Mouse (Mus musculus) right cerebral cortex, postnatal 4 days (tissue): Measurements from ENCODE around the gene 2010111I01Rik.

ENCODE experiments used
- DNase-seq: peaks from one replicate; pipeline ENCODE4 v3.0.0-alpha.2; 2022

2010111I01Rik gene

GRCm38 (mm10) chr13:63360111-63360885 lies 395.6 kb downstream of the 2010111I01Rik start:
- no peak for DNase-seq

DNA sequence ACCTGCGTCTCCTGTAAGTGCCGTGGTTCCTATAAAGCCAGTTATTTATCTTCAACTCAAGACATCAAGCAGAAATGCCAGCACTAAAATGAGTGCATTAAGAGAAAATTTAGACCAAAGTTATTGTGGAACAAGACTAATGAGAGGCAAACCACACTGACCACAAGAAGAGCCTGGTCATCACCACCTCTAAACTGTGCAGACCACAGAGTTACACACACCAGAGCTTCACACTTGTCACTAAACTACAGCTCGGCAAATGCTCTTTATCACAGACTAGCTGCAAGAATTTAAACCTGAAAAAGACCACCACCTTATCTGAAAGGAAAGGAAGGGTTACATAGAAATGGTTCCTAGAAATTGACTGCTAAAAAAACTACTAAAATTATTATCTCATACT lies 397.1 kb downstream of the 2010111I01Rik start:
- no peak for DNase-seq

- no peak for DNase-seq
Measured at GRCm38 (mm10) chr13:63373460-63374166, 408.9 kb downstream of the 2010111I01Rik start.
